Mouse (Mus musculus) liver, postnatal 0 days (tissue): Measurements from ENCODE around the gene Ttc28. TPM values are rescaled to one million over a fixed set of nuclear protein-coding genes. Genes with fewer than 3 reads are reported as not detected.

Experiments
- ATAC-seq: fragments of 200-750 bp; cut with Nextera tagmentation; 2 replicates; pipeline ENCODE4 v1.8.0; 2017; ENCODE audit warnings: mild to moderate bottlenecking, moderate library complexity
- DNase-seq: peaks from one replicate; pipeline ENCODE4 v3.0.0-alpha.2; 2016
- H3K27ac ChIP-seq: fragments of 300-500 bp; sonication (generic); 2 replicates; pipeline ENCODE4 v1.5.1; 2014; ENCODE audit warnings: antibody characterized with exemption, moderate library complexity, mild to moderate bottlenecking, low read depth
- H3K27me3 ChIP-seq: fragments of 300-500 bp; sonication (generic); 2 replicates; pipeline ENCODE4 v1.6.1; 2014; ENCODE audit warnings: low read length, control low read depth, mixed read lengths; ENCODE audit not compliant: insufficient read depth
- H3K36me3 ChIP-seq: fragments of 300-500 bp; sonication (generic); replicated peaks from 2 replicates; pipeline ENCODE4 v1.6.1; 2014; ENCODE audit warnings: mild to moderate bottlenecking, control low read depth, low read length, moderate library complexity, mixed read lengths; ENCODE audit not compliant: insufficient read depth
- H3K4me1 ChIP-seq: fragments of 300-500 bp; sonication (generic); 2 replicates; pipeline ENCODE4 v1.6.1; 2014; ENCODE audit warnings: antibody characterized with exemption, mild to moderate bottlenecking, control low read depth; ENCODE audit not compliant: insufficient read depth
- H3K4me2 ChIP-seq: fragments of 300-500 bp; sonication (generic); 2 replicates; pipeline ENCODE4 v1.6.1; 2014; ENCODE audit warnings: low read depth, mild to moderate bottlenecking, low read length, moderate library complexity, mixed read lengths
- H3K4me3 ChIP-seq: fragments of 300-500 bp; sonication (generic); 2 replicates; pipeline ENCODE4 v1.5.1; 2014; ENCODE audit warnings: low read depth, low read length
- H3K9ac ChIP-seq: fragments of 300-500 bp; sonication (generic); replicated peaks from 2 replicates; pipeline ENCODE4 v1.6.1; 2014; ENCODE audit warnings: mild to moderate bottlenecking, moderate library complexity
- H3K9me3 ChIP-seq: fragments of 300-500 bp; sonication (generic); 2 replicates; pipeline ENCODE4 v1.6.1; 2016; ENCODE audit warnings: mild to moderate bottlenecking, control low read depth, low read length, mixed read lengths
- CTCF ChIP-seq: sonication (generic); IDR thresholded peaks from 2 replicates; pipeline ENCODE4 v1.5.1; 2016; ENCODE audit warnings: antibody characterized with exemption, low read depth
- EP300 ChIP-seq: IDR thresholded peaks from 2 replicates; pipeline ENCODE4 v1.6.1; 2016; ENCODE audit warnings: antibody characterized with exemption, low read depth, mild to moderate bottlenecking
- WGBS: fragments of 180-500 bp; shearing (Covaris S2); extraction: QIAGEN DNeasy Blood & Tissue Kit; methylation state at CpG from one replicate; pipeline ENCODE4 v1.1.7; 2014; ENCODE audit not compliant: insufficient replicate concordance; 5-methylcytosine and 5-hydroxymethylcytosine counted together
- polyA plus RNA-seq: library from polyadenylated mRNA; unstranded; fragments of >200 nt; fragmentation: Nextera tagmentation; extraction: Ambion mirVana; gene quantifications from 2 replicates; pipeline ENCODE4 v1.2.1, GENCODE M21; 2015

Ttc28 gene
- polyA plus RNA-seq, 1 experiment from 2014 or later = 0.73 TPM

DNA sequence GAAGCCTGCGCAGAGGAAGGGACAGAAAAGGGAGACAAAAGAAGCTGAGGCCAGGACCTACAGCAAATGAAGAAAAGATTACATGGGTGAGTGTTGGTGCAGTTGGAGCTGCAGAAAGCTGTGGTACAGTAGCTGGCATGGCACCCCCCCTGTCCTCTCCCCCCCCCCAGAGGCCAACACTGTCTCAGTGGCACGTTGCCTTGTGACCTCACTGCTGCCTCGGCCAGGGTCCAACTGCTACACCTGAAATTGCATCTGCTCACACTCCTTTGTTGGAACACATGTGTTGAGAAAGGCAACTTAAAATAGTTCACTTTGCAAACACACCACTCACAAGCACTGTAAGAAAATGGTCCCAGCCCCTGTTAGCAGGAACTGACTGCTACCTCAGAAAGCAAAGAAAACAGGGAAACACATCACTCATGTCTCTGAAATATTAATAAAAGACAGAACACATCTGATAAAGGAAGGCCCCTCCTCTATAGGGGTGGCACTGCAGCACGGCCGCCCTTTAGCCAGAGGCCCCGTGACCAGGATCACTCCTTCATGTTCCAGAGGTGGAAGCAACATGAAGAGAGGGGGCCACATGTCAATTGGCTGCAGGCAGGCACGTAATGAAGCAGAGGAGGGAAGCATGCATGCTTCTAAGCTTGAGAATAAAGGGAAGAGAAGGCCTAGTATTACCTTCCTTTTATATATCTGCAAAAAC, 301.8 kb downstream of the Ttc28 start:
- H3K4me2 ChIP-seq = no peak overlapping the region
- H3K4me3 ChIP-seq = no peak overlapping the region
- whole genome bisulfite sequencing = 71% methylated on average over 7 of the region's 7 CpGs
- no peaks in the 10 kb centered on the region for H3K9me3 ChIP-seq
- H3K36me3 ChIP-seq = no peaks in the 10 kb centered on the region
- DNase-seq = no peak
- TF ChIP-seq EP300 (no peak), CTCF (no peak)
- no peaks in the 10 kb centered on the region for H3K4me1 ChIP-seq
- no peak overlapping the region for H3K9ac ChIP-seq
- no peak for ATAC-seq
- H3K27ac ChIP-seq = no peak overlapping the region
- no peaks in the 10 kb centered on the region for H3K27me3 ChIP-seq

DNA sequence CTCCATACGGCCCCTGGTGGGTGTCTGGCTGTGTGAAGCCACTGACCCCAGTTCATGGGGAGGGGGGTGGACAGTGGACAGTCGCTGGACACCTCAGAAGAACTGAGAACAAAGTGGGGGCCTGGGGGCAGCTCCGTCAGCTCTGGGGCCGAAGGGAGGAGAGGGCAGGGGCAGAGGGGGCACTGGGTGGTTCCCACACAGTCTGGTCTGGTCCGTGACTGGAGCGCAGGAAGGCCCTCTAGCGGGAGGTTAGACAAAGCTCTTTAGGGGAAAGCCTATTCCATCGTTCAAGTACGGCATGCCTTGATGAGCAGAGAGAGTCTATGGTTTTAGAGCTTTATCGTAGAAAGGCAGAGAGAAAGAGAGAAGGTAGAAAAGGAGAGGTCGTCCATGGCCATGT, 307.0 kb downstream of the Ttc28 start:
- no peak overlapping the region for H3K4me2 ChIP-seq
- DNase-seq = no peak
- TF ChIP-seq EP300 (no peak), CTCF (peak; percentile 29; the same call in 1 of the 2 replicates)

DNA sequence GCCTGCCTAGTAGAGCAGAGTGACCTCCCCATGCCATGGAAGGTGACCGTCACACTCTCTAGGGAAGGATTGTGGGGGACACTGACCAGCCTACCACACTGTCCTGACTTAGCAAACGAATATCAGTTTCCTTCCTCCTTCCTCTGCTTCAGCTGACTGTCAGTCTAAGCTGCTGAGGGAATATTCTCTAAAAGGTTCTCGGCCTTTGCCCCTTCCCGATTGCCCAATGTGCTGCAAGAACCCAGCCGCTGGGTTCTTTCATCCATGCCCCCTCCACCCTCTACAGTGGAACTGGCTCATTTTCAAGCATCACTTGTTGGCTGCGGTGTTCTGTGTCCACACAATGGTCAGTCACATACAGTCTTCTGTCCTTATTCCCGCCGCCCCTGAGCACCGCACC, 312.4 kb downstream of the Ttc28 start:
- H3K27ac ChIP-seq = no peak overlapping the region
- no peak overlapping the region for H3K4me3 ChIP-seq
- H3K4me2 ChIP-seq = no peak overlapping the region
- ATAC-seq (peak; percentile 78), DNase-seq (peak; percentile 60)
- no peak overlapping the region; the same call in 1 of the 2 replicates for H3K9ac ChIP-seq
- no peaks in the 10 kb centered on the region for H3K27me3 ChIP-seq
- no peaks in the 10 kb centered on the region for H3K36me3 ChIP-seq
- no peaks in the 10 kb centered on the region for H3K9me3 ChIP-seq
- 53% methylated on average over 9 of the region's 9 CpGs for WGBS
- TF ChIP-seq CTCF (no peak), EP300 (no peak)
- peaks cover 5% of the 10 kb centered on the region; the same call in 1 of the 2 replicates for H3K4me1 ChIP-seq

More for the DNA sequence above, 307.0 kb downstream of the Ttc28 start:
- Histone ChIP-seq H3K9ac (no peak overlapping the region), H3K4me1 (peaks cover 3% of the 10 kb centered on the region; the same call in 1 of the 2 replicates), H3K9me3 (no peaks in the 10 kb centered on the region), H3K27me3 (no peaks in the 10 kb centered on the region), H3K36me3 (no peaks in the 10 kb centered on the region), H3K27ac (no peak overlapping the region), H3K4me3 (no peak overlapping the region)
- 44% methylated on average over 11 of the region's 11 CpGs for WGBS
- ATAC-seq = no peak

DNA sequence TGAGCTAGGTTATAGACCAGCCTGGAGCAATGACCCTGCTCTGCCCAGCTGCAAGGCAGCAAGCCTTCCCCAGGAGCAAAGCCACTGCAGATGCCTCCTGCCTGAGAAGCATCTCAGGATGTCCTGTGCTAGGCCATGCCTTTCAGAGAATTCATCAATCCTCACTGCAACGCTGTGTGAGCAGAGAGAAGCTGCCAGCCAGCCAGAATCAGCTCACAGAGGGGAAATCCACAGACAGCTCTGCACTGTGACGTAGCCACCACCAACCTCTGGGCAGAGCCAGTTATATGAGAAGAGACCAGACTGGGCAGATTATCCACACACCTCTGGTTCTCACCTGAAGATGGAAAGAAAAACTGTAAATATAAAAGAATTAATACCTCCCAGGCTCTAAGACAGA, 315.2 kb downstream of the Ttc28 start:
- no peaks in the 10 kb centered on the region for H3K36me3 ChIP-seq
- no peak for DNase-seq
- H3K27ac ChIP-seq = no peak overlapping the region
- WGBS = 70% methylated on average over 2 of the region's 2 CpGs
- H3K4me1 ChIP-seq = peaks cover 5% of the 10 kb centered on the region; the same call in 1 of the 2 replicates
- H3K9me3 ChIP-seq = no peaks in the 10 kb centered on the region
- no peak for ATAC-seq
- H3K27me3 ChIP-seq = no peaks in the 10 kb centered on the region
- H3K4me2 ChIP-seq = no peak overlapping the region
- TF ChIP-seq EP300 (no peak), CTCF (no peak)
- no peak overlapping the region for H3K9ac ChIP-seq
- H3K4me3 ChIP-seq = no peak overlapping the region

DNA sequence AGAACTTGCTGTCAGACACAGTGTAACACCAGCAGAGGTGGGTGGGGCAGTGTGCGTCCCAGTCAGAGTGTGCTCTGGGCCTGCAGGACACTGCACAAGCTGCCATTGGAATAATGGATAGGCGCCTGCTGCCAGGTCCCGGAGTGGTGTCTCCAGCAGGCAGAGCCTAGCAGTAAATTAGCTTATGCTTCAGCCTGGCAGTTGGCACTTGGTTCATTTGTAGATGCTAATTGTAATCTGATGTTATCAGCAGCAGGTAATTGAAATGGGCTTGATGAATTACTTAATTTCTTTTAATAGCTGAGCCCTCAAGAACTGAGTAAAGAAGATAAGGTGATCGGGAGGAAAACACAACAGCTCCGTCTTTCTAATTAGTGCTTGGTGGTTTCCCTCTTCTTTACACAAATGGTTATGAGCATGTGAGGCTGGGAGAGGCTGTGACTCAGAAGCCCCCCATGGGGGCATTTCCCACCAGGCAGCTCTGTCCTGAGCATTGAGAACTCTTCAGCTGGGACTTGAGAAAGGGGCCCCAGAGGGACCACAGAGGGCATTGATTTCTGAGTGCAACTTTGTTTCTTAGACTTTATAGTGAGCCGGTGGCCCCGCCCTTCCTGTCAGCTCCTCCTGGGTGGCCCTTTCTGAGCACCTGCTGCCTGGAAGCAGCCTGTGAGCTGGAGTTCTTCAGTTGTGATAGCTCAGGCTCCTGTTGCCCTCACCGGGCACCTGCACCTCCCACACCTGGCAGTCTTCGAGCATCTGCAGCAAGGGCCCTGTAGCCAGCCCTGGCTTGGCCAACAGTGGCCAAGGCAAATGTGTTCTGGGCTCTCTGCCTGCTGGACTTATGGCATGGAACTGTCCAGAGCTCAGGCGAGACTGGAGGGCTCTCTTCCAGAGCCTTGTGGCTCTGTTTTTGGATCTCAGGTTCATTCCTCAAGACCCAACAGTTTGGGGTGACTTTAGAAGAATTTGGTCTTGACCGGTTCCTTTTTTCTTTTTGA, 316.2 kb downstream of the Ttc28 start:
- no peak for ATAC-seq
- 65% methylated on average over 11 of the region's 11 CpGs for WGBS
- no peaks in the 10 kb centered on the region for H3K9me3 ChIP-seq
- H3K27me3 ChIP-seq = no peaks in the 10 kb centered on the region
- H3K4me3 ChIP-seq = no peak overlapping the region
- no peak for DNase-seq
- H3K36me3 ChIP-seq = no peaks in the 10 kb centered on the region
- no peak overlapping the region for H3K9ac ChIP-seq
- TF ChIP-seq EP300 (no peak), CTCF (no peak)
- H3K4me2 ChIP-seq = no peak overlapping the region
- peaks cover 5% of the 10 kb centered on the region; the same call in 1 of the 2 replicates for H3K4me1 ChIP-seq
- no peak overlapping the region for H3K27ac ChIP-seq

DNA sequence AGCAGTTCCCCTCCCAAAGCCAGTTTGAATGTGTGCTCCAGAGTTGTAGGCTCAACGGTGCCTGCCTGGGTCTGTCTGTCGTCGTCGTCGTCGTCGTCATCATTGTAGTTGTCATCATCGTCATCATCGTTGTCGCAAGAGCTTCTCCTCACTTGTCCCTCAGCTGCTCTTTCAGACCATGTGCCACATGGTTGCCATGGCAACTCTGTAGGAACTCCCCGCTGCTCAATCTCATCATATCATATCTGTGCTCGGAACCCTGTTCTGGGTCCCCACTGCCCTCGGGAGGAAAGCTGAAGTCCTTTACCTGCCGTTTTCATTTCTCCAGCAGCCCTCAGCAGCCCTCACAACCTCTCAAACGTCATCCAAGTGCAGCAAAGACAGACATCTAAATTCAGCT, 318.1 kb downstream of the Ttc28 start:
- DNase-seq = no peak
- WGBS = 84% methylated on average over 15 of the region's 15 CpGs
- ATAC-seq = no peak
- TF ChIP-seq EP300 (no peak), CTCF (no peak)
- no peaks in the 10 kb centered on the region for H3K9me3 ChIP-seq
- H3K36me3 ChIP-seq = no peaks in the 10 kb centered on the region
- no peak overlapping the region for H3K9ac ChIP-seq
- H3K27ac ChIP-seq = no peak overlapping the region
- no peaks in the 10 kb centered on the region for H3K27me3 ChIP-seq
- H3K4me3 ChIP-seq = no peak overlapping the region
- no peak overlapping the region for H3K4me2 ChIP-seq
- no peaks in the 10 kb centered on the region for H3K4me1 ChIP-seq
